Mouse (Mus musculus) stomach, postnatal 0 days (tissue): ENCODE data around the gene Ces2e. TPM values are rescaled to one million over a fixed set of nuclear protein-coding genes. Genes with fewer than 3 reads are reported as not detected.

Experiments
- ATAC-seq: fragments of 200-750 bp; cut with Nextera tagmentation; 2 replicates; pipeline ENCODE4 v1.8.0; 2017; ENCODE audit not compliant: low FRiP score, low TSS enrichment
- DNase-seq: peaks from one replicate; pipeline ENCODE4 v3.0.0-alpha.2; 2016; ENCODE audit warnings: low spot score
- H3K27ac ChIP-seq: fragments of 300-500 bp; sonication (generic); replicated peaks from 2 replicates; pipeline ENCODE4 v1.5.1; 2014; ENCODE audit warnings: mild to moderate bottlenecking, control low read depth
- H3K27me3 ChIP-seq: fragments of 300-500 bp; sonication (generic); 2 replicates; pipeline ENCODE4 v1.6.1; 2014; ENCODE audit warnings: low read length; ENCODE audit not compliant: control insufficient read depth, insufficient read depth
- H3K36me3 ChIP-seq: fragments of 300-500 bp; sonication (generic); 2 replicates; pipeline ENCODE4 v1.6.1; 2014; ENCODE audit warnings: low read length, mixed read lengths; ENCODE audit not compliant: control insufficient read depth, insufficient read depth
- H3K4me1 ChIP-seq: fragments of 300-500 bp; sonication (generic); replicated peaks from 2 replicates; pipeline ENCODE4 v1.6.1; 2014; ENCODE audit warnings: antibody characterized with exemption; ENCODE audit not compliant: control insufficient read depth, insufficient read depth
- H3K4me2 ChIP-seq: fragments of 300-500 bp; sonication (generic); replicated peaks from 2 replicates; pipeline ENCODE4 v1.6.1; 2014; ENCODE audit warnings: low read depth, mild to moderate bottlenecking, control low read depth, moderate library complexity
- H3K4me3 ChIP-seq: fragments of 300-500 bp; sonication (generic); 2 replicates; pipeline ENCODE4 v1.5.1; 2014; ENCODE audit warnings: low read depth, low read length, control low read depth
- H3K9ac ChIP-seq: fragments of 300-500 bp; sonication (generic); 2 replicates; pipeline ENCODE4 v1.6.1; 2014; ENCODE audit warnings: mild to moderate bottlenecking, low read length, control low read depth, mixed read lengths
- H3K9me3 ChIP-seq: fragments of 300-500 bp; sonication (generic); 2 replicates; pipeline ENCODE4 v1.6.1; 2016; ENCODE audit warnings: low read length; ENCODE audit not compliant: control insufficient read depth
- CTCF ChIP-seq: IDR thresholded peaks from 2 replicates; pipeline ENCODE4 v1.5.1; 2016; ENCODE audit warnings: antibody characterized with exemption, low read depth, mild to moderate bottlenecking, moderate library complexity
- EP300 ChIP-seq: optimal IDR thresholded peaks from 2 replicates; pipeline ENCODE3; 2016; ENCODE audit warnings: antibody characterized with exemption
- WGBS: fragments of 180-500 bp; shearing (Covaris S2); extraction: QIAGEN DNeasy Blood & Tissue Kit; methylation state at CpG from one replicate; pipeline ENCODE4 v1.1.7; 2014; 5-methylcytosine and 5-hydroxymethylcytosine counted together
- polyA plus RNA-seq: library from polyadenylated mRNA; unstranded; fragments of >200 nt; fragmentation: Nextera tagmentation; extraction: Ambion mirVana; gene quantifications from 2 replicates; pipeline ENCODE4 v1.2.1, GENCODE M21; 2015

The Ces2e gene
- polyA plus RNA-seq, 1 experiment from 2014 or later, result 2.4 TPM

GRCm38 (mm10) chr8:104927301-104927700, 1.2 kb downstream of the Ces2e start:
- Histone ChIP-seq H3K4me1 (no peaks in the 10 kb centered on the region), H3K9ac (no peak overlapping the region), H3K9me3 (no peaks in the 10 kb centered on the region), H3K27me3 (no peaks in the 10 kb centered on the region), H3K4me2 (no peak overlapping the region), H3K36me3 (no peaks in the 10 kb centered on the region), H3K4me3 (no peak overlapping the region), H3K27ac (no peak overlapping the region)
- no peak for ATAC-seq
- whole genome bisulfite sequencing, result 79% methylated on average over 3 of the region's 3 CpGs
- no peak for DNase-seq
- TF ChIP-seq CTCF (no peak), EP300 (no peak)

- WGBS, result 76% methylated on average over 2 of the region's 2 CpGs
- Histone ChIP-seq H3K27me3 (no peaks in the 10 kb centered on the region), H3K4me3 (no peak overlapping the region), H3K9me3 (no peaks in the 10 kb centered on the region), H3K27ac (no peak overlapping the region), H3K36me3 (no peaks in the 10 kb centered on the region), H3K4me2 (no peak overlapping the region), H3K9ac (no peak overlapping the region), H3K4me1 (no peaks in the 10 kb centered on the region)
- TF ChIP-seq EP300, result no peak
- peak; percentile 64 for TF ChIP-seq CTCF
- no peak for DNase-seq
- ATAC-seq, result no peak
Measured at GRCm38 (mm10) chr8:104944665-104945064, 18.6 kb downstream of the Ces2e start.

DNA sequence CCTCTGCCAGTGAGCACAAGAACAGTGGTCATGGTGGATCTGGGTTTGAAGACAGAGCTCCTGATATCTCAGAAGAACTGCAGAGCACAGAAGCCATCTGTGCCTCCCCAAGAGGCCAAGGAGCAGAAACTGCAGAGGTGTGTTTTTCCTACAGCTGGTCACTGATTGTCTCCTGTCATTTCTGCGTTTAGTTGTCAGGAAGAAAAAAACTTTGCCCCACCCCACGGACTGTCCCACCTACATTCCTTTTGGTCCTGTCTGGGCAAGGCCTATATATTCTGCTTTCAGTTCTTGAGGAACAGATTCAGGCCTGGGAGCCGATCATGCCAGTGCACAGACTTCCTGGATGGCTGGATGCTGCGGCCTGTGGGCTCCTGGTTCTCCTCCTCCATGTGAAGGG, 21.0 kb downstream of the Ces2e start, which contains the start of gene Ces2f:
Gene Ces2f, plus strand, starts transcription at position 301 of the 400 bp plus-strand sequence.
- Histone ChIP-seq H3K4me2 (no peak within 1 kb of the TSS), H3K27me3 (no peaks in the 10 kb centered on the region), H3K4me1 (no peaks in the 10 kb centered on the region), H3K9me3 (no peaks in the 10 kb centered on the region), H3K36me3 (no peaks in the 10 kb centered on the region), H3K9ac (no peak within 1 kb of the TSS), H3K4me3 (no peak within 1 kb of the TSS), H3K27ac (no peak within 1 kb of the TSS)
- no peak for ATAC-seq
- DNase-seq, result no peak
- TF ChIP-seq EP300, result no peak
- no peak for TF ChIP-seq CTCF
- WGBS, result 55% methylated on average over 4 of the region's 4 CpGs

DNA sequence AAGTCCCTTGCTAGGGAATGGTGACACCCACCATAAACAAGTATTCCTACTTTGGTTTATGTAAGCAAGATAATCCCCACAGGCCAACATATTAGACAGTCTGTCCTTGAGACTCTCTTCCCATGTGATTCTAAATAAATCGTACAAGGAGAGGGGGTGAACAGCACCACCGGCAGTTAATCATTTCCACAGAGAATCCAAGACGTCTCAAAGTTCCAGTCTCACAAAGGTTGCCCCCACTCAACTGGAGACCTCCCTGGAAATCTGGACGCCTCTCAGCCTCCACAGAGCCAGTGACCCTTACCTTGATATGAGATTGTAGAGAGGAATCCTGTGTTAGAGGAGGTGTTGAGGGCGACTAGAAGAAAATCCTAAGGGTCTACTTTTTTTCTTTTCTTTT, 23.0 kb downstream of the Ces2e start:
- H3K4me1 ChIP-seq, result no peaks in the 10 kb centered on the region
- H3K4me2 ChIP-seq, result no peak overlapping the region
- H3K9me3 ChIP-seq, result no peaks in the 10 kb centered on the region
- H3K9ac ChIP-seq, result no peak overlapping the region
- H3K36me3 ChIP-seq, result no peaks in the 10 kb centered on the region
- ATAC-seq (no peak), DNase-seq (no peak)
- no peak overlapping the region for H3K4me3 ChIP-seq
- TF ChIP-seq CTCF (no peak), EP300 (no peak)
- H3K27ac ChIP-seq, result no peak overlapping the region
- no peaks in the 10 kb centered on the region for H3K27me3 ChIP-seq
- WGBS, result 71% methylated on average over 5 of the region's 5 CpGs

DNA sequence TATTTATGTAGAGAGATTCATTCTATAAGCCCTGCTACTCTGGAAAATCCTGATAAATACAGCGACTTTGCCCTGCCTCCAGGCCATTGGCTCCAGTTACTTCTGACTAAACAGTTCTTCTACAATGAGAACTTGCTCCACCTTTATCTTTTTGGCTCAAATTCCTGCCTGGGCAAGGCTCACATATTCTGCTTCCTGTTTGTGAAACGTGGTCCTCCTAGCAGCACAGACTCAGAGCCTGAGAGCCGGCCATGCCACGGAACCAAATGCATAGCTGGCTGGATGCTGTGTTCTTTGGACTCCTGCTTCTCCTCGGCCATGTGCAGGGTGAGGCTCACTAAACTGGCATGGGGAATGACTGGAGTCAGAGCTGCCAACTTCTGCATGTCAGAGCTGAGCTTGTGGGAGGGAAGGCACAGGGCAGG, 35.5 kb downstream of the Ces2e start, which contains the start of gene Ces2g:
Gene Ces2g, plus strand, starts transcription at position 182 of the 425 bp plus-strand sequence.
- H3K9ac ChIP-seq, result no peak within 1 kb of the TSS
- 23% methylated on average over 5 of the region's 5 CpGs for WGBS

DNA sequence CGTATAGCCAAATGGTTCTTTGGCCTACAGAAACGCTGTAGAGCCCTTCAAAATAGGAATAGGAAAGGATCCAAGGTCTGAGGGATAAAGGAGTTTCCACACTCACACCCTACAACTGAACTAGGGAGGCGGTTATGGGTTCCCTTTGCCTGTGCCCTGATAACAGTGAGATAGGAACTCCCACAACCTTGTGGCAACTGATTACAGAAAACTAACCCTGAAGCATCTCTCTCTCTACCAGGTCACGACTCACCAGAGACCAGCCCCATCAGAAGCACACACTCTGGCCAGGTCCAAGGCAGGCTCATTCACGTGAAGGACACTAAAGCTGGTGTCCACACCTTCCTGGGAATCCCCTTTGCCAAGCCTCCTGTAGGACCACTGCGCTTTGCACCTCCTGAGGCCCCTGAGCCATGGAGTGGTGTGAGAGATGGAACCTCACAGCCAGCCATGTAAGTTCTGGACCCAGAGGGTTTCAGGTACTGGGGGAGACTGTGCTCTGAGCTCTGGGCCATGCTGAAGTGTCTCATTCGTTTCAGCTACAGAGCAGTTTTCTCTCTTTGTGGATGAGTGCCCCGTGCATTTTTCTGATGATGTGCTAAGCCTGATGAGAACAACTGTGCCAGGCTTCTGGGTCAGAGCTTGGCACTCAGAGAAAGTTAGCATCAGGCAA, 36.3 kb downstream of the Ces2e start:
- Histone ChIP-seq H3K9me3 (no peaks in the 10 kb centered on the region), H3K27ac (no peak overlapping the region; the same call in 1 of the 2 replicates), H3K4me3 (no peak overlapping the region), H3K36me3 (no peaks in the 10 kb centered on the region), H3K4me1 (no peaks in the 10 kb centered on the region), H3K9ac (no peak overlapping the region), H3K27me3 (no peaks in the 10 kb centered on the region), H3K4me2 (no peak overlapping the region)
- 61% methylated on average over 8 of the region's 8 CpGs for WGBS
- ATAC-seq (no peak), DNase-seq (no peak)
- TF ChIP-seq EP300 (no peak), CTCF (no peak)

More for the DNA sequence above, 35.5 kb downstream of the Ces2e start, which contains the start of gene Ces2g:
- H3K4me3 ChIP-seq, result no peak within 1 kb of the TSS
- no peaks in the 10 kb centered on the region for H3K9me3 ChIP-seq
- 0 out of 2 replicates have a peak within 1 kb of the TSS, but pooled peaks have one; percentile 24 for H3K4me2 ChIP-seq
- ATAC-seq (peak; percentile 63), DNase-seq (peak; percentile 59)
- H3K27me3 ChIP-seq, result no peaks in the 10 kb centered on the region
- H3K4me1 ChIP-seq, result no peaks in the 10 kb centered on the region
- peak within 1 kb of the TSS; percentile 74 for H3K27ac ChIP-seq
- TF ChIP-seq EP300 (peak; percentile 63), CTCF (no peak)
- no peaks in the 10 kb centered on the region for H3K36me3 ChIP-seq
